Mouse (Mus musculus): ENCODE measurements around the gene Sike1.

DNA sequence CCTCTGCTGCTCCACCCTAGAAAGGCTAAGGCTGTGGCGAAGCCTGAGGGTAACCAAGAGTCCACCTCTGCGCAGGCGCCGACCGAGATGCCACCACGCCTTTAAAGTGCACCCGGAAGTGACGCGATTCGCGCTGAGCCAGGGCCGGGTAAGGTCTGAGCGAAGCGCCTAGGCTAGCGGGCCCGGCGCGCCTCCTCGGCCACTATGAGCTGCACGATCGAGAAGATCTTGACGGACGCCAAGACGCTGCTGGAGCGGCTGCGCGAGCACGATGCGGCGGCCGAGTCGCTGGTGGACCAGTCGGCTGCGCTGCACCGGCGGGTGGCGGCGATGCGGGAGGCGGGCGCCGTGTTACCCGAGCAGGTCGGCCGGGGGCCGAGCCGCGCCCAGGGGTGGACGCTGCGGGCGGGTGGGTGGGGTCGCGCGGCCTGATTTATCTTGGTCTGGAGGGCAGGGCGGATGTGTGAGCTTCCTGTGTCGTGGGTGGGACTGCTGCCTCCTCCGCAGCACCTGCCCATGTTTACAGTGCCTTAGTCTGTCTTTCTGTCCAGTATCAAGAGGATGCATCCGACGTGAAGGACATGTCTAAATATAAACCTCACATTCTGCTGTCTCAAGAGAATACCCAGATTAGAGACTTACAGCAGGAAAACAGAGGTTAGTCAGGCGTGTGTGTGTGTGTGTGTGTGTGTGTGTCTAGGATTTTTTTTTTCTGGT is at the start of gene Sike1:
- no peak for TF ChIP-seq CTCF (conservative IDR thresholded peaks at IDR 0.05; ENCODE audit: insufficient read depth, insufficient read length, low read depth, low read length)
- peak; percentile 67 for TF ChIP-seq POLR2A (IDR thresholded peaks at IDR 0.05; ENCODE audit: low read depth, low read length)
